Mouse (Mus musculus) hindbrain, embryonic 10.5 days (tissue): ENCODE data around the gene Olfr1291-ps1. TPM values are rescaled to one million over a fixed set of nuclear protein-coding genes. Genes with fewer than 3 reads are reported as not detected.

ENCODE experiments used
- DNase-seq: peaks from one replicate; pipeline ENCODE4 v3.0.0-alpha.2; 2017; ENCODE audit warnings: low spot score
- H3K27ac ChIP-seq: fragments of 300-500 bp; sonication (generic); 2 replicates; pipeline ENCODE4 v1.5.1; 2016; ENCODE audit warnings: mild to moderate bottlenecking, moderate library complexity
- H3K27me3 ChIP-seq: fragments of 300-500 bp; sonication (generic); 2 replicates; pipeline ENCODE4 v1.6.1; 2016; ENCODE audit warnings: mild to moderate bottlenecking; ENCODE audit not compliant: poor library complexity, insufficient read depth, severe bottlenecking
- H3K36me3 ChIP-seq: fragments of 300-500 bp; sonication (generic); 2 replicates; pipeline ENCODE4 v1.6.1; 2016; ENCODE audit warnings: mild to moderate bottlenecking, moderate library complexity
- H3K4me1 ChIP-seq: fragments of 300-500 bp; sonication (generic); replicated peaks from 2 replicates; pipeline ENCODE4 v1.6.1; 2016; ENCODE audit warnings: mild to moderate bottlenecking
- H3K4me3 ChIP-seq: fragments of 300-500 bp; sonication (generic); 2 replicates; pipeline ENCODE4 v1.5.1; 2016; ENCODE audit warnings: mild to moderate bottlenecking, moderate library complexity
- H3K9me3 ChIP-seq: fragments of 300-500 bp; sonication (generic); 2 replicates; pipeline ENCODE4 v1.6.1; 2016; ENCODE audit warnings: mild to moderate bottlenecking, moderate library complexity
- WGBS: fragments of 180-500 bp; shearing (Covaris S2); methylation state at CpG from one replicate; pipeline ENCODE4 v1.1.7; 2016; 5-methylcytosine and 5-hydroxymethylcytosine counted together
- polyA plus RNA-seq: library from polyadenylated mRNA; unstranded; fragments of >200 nt; fragmentation: Nextera tagmentation; extraction: Ambion mirVana; gene quantifications from 2 replicates; pipeline ENCODE4 v1.2.1, GENCODE M21; 2016

The Olfr1291-ps1 gene
- polyA plus RNA-seq: not detected in 2 replicates

DNA sequence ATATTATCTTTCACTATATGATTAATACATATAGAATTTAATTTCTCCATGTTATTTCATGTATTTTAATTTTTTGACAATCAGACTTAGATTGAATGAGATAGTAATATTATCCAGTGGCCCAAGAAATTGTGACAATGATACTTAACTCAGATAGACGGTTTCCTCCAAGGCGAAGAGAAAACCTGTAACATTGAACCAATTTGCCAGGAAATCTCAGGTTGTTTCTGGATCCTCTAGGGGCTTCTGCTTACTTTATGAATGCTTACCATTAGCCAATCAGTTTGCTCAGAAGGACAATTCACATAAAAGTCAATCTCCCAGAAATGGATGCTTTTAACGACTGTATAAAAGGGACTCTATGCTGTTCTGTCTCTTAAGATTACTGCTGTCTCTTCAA, at the start of gene Olfr1291-ps1:
Olfr1291-ps1 (plus strand) TSS at position 301 of the 400 bp plus-strand sequence.
- no peak within 1 kb of the TSS for H3K27ac ChIP-seq
- WGBS: 92% methylated on average over 3 of the region's 3 CpGs

DNA sequence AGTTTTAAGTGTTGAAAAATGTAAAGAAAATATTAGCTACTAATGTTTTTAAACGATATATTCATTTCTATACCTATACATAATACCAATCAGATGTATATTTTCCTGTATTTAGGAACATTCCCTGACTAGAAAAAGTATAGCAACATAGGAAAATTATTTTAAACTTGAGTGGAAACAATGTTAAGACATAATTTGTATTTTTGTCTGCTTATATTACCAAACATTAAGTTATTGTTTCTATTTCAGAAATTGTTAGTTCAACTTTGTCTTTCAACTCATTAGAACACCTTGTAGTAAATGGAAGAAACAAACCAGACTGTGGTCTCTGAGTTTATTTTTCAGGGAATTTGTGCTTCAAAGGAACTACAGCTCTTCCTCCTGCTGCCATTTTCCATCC, 48.1 kb upstream of the Olfr1291-ps1 start, which contains the start of gene Olfr1287:
Olfr1287 (plus strand) TSS at position 301 of the 400 bp plus-strand sequence.
- WGBS: 71% methylated on average over 1 of the region's 1 CpGs
- Histone ChIP-seq H3K27me3 (no peaks in the 10 kb centered on the region), H3K4me3 (no peak within 1 kb of the TSS), H3K9me3 (no peaks in the 10 kb centered on the region), H3K36me3 (no peaks in the 10 kb centered on the region), H3K4me1 (no peaks in the 10 kb centered on the region), H3K27ac (no peak within 1 kb of the TSS)
- DNase-seq: no peak

More for the DNA sequence above, at the start of gene Olfr1291-ps1:
- Histone ChIP-seq H3K4me1 (no peaks in the 10 kb centered on the region), H3K9me3 (no peaks in the 10 kb centered on the region), H3K27me3 (no peaks in the 10 kb centered on the region), H3K36me3 (no peaks in the 10 kb centered on the region), H3K4me3 (no peak within 1 kb of the TSS)
- no peak for DNase-seq

- no peak within 1 kb of the TSS for H3K27ac ChIP-seq
- H3K4me1 ChIP-seq: no peaks in the 10 kb centered on the region
- WGBS: 92% methylated on average over 1 of the region's 1 CpGs
- H3K27me3 ChIP-seq: no peaks in the 10 kb centered on the region
- H3K9me3 ChIP-seq: no peaks in the 10 kb centered on the region
- H3K4me3 ChIP-seq: no peak within 1 kb of the TSS
- H3K36me3 ChIP-seq: no peaks in the 10 kb centered on the region
- no peak for DNase-seq
These were observed 23.2 kb upstream of the Olfr1291-ps1 start, which contains the start of gene Olfr1288 for GRCm38 (mm10) chr2:111473801-111474200. Olfr1288 (plus strand) TSS chr2:111474101.

DNA sequence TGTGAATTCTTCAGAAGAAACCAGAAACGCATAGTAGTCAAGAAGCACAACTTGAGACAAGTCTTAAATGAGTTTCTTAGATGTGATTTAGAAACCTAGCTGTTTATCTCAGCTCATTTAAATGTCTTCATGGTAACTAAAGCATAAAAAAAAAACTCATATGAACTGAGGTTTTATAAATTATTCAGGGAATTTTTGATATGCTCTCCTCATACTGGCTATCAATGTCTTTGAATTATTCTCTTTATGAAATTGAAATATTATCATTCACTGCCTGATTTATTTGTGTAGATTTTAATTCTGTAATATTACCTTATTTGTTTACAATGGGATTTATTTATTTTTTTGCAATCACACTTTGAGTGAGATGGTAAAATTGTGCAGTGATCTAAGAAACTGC, 16.5 kb upstream of the Olfr1291-ps1 start, which contains the start of gene Olfr1289:
Olfr1289 (plus strand) TSS at position 301 of the 400 bp plus-strand sequence.
- Histone ChIP-seq H3K27me3 (no peaks in the 10 kb centered on the region), H3K36me3 (no peaks in the 10 kb centered on the region), H3K27ac (no peak within 1 kb of the TSS), H3K9me3 (no peaks in the 10 kb centered on the region), H3K4me3 (no peak within 1 kb of the TSS), H3K4me1 (no peaks in the 10 kb centered on the region)
- 91% methylated on average over 1 of the region's 1 CpGs for WGBS
- DNase-seq: no peak

- H3K4me3 ChIP-seq: no peak within 1 kb of the TSS
- DNase-seq: no peak
- H3K27ac ChIP-seq: no peak within 1 kb of the TSS
- no peaks in the 10 kb centered on the region for H3K36me3 ChIP-seq
- no peaks in the 10 kb centered on the region for H3K27me3 ChIP-seq
- H3K4me1 ChIP-seq: no peaks in the 10 kb centered on the region
- 83% methylated on average over 5 of the region's 5 CpGs for WGBS
- H3K9me3 ChIP-seq: no peaks in the 10 kb centered on the region
These were observed 3.3 kb upstream of the Olfr1291-ps1 start, which contains the start of gene Olfr1290 for GRCm38 (mm10) chr2:111493729-111494128. Olfr1290 (minus strand) TSS chr2:111493829.

- WGBS: 85% methylated on average over 10 of the region's 10 CpGs
- H3K36me3 ChIP-seq: no peaks in the 10 kb centered on the region
- DNase-seq: no peak
- H3K9me3 ChIP-seq: peaks cover 11% of the 10 kb centered on the region
- no peak overlapping the region for H3K27ac ChIP-seq
- H3K4me1 ChIP-seq: no peaks in the 10 kb centered on the region
- H3K27me3 ChIP-seq: no peaks in the 10 kb centered on the region
- no peak overlapping the region for H3K4me3 ChIP-seq
These were observed 20.5 kb downstream of the Olfr1291-ps1 start for GRCm38 (mm10) chr2:111517451-111517850.

- no peak within 1 kb of the TSS for H3K27ac ChIP-seq
- H3K4me1 ChIP-seq: no peaks in the 10 kb centered on the region
- no peaks in the 10 kb centered on the region for H3K27me3 ChIP-seq
- 88% methylated on average over 1 of the region's 1 CpGs for WGBS
- DNase-seq: no peak
- H3K9me3 ChIP-seq: peaks cover 5% of the 10 kb centered on the region; the same call in 1 of the 2 replicates
- no peak within 1 kb of the TSS for H3K4me3 ChIP-seq
- H3K36me3 ChIP-seq: no peaks in the 10 kb centered on the region
These were observed 27.9 kb downstream of the Olfr1291-ps1 start, which contains the start of gene Olfr1293-ps for GRCm38 (mm10) chr2:111524903-111525302. Olfr1293-ps (plus strand) TSS chr2:111525203.

DNA sequence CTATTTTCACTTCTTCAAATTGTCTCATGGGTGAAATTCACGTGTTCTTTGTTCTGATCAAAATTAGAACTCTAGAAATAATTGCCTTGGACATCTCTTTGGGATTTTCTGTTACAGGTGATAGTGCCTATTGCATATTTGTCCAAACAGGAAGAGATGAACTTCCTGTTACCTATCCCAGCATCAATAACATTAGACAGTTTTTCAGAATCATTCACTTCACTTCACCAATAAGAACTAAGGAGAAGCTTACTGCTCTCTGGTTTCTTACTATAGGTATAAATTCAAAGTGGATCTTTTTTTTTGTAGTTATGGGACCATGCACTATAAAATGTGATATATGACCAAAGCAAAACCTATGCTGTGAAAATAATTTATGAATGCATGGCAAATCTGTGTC, 43.2 kb downstream of the Olfr1291-ps1 start, which contains the start of gene Olfr1294:
Olfr1294 (minus strand) TSS at position 101 of the 400 bp plus-strand sequence.
- Histone ChIP-seq H3K27me3 (no peaks in the 10 kb centered on the region), H3K27ac (no peak within 1 kb of the TSS), H3K9me3 (no peaks in the 10 kb centered on the region), H3K4me1 (no peaks in the 10 kb centered on the region), H3K4me3 (no peak within 1 kb of the TSS), H3K36me3 (no peaks in the 10 kb centered on the region)
- no peak for DNase-seq
- 69% methylated on average over 1 of the region's 1 CpGs for WGBS

Other genes with a start within 250 kb of the Olfr1291-ps1 start
- gene Olfr1276, start 242.7 kb upstream of the Olfr1291-ps1 start, polyA plus RNA-seq: not detected in 2 replicates
- gene Olfr1277, start 223.1 kb upstream of the Olfr1291-ps1 start, polyA plus RNA-seq: not detected in 2 replicates
- not detected in 2 replicates for gene Olfr1278, start 207.0 kb upstream of the Olfr1291-ps1 start, polyA plus RNA-seq
- not detected in 2 replicates for gene Olfr1279, start 196.5 kb upstream of the Olfr1291-ps1 start, polyA plus RNA-seq
- not detected in 2 replicates for gene Olfr1280, start 183.2 kb upstream of the Olfr1291-ps1 start, polyA plus RNA-seq
- gene Olfr1281, start 170.7 kb upstream of the Olfr1291-ps1 start, polyA plus RNA-seq: not detected in 2 replicates
- not detected in 2 replicates for gene Olfr1282, start 161.1 kb upstream of the Olfr1291-ps1 start, polyA plus RNA-seq
- not detected in 2 replicates for gene Olfr1283, start 130.4 kb upstream of the Olfr1291-ps1 start, polyA plus RNA-seq
- gene Olfr1284, start 121.7 kb upstream of the Olfr1291-ps1 start, polyA plus RNA-seq: not detected in 2 replicates
- gene Olfr1286, start 74.1 kb upstream of the Olfr1291-ps1 start, polyA plus RNA-seq: not detected in 2 replicates
- gene Olfr1287, start 48.0 kb upstream of the Olfr1291-ps1 start, polyA plus RNA-seq: not detected in 2 replicates
- gene Olfr1288, start 23.1 kb upstream of the Olfr1291-ps1 start, polyA plus RNA-seq: not detected in 2 replicates
- gene Olfr1289, start 16.4 kb upstream of the Olfr1291-ps1 start, polyA plus RNA-seq: not detected in 2 replicates
- not detected in 2 replicates for gene Olfr1290, start 3.4 kb upstream of the Olfr1291-ps1 start, polyA plus RNA-seq
- gene Olfr1293-ps, start 28.0 kb downstream of the Olfr1291-ps1 start, polyA plus RNA-seq: not detected in 2 replicates
- gene Olfr1294, start 43.1 kb downstream of the Olfr1291-ps1 start, polyA plus RNA-seq: not detected in 2 replicates
- not detected in 2 replicates for gene Olfr1295, start 72.5 kb downstream of the Olfr1291-ps1 start, polyA plus RNA-seq
- gene Olfr1297, start 129.3 kb downstream of the Olfr1291-ps1 start, polyA plus RNA-seq: not detected in 2 replicates
- gene Olfr1298, start 152.0 kb downstream of the Olfr1291-ps1 start, polyA plus RNA-seq: not detected in 2 replicates
- gene Olfr1299, start 164.2 kb downstream of the Olfr1291-ps1 start, polyA plus RNA-seq: not detected in 2 replicates